9 mouse cellular contexts compared by ENCODE assay signal in genomic region chr2:52558411-52558810, GRCm38 (mm10).
A peak's percentile ranks its signal among the peaks of the same experiment; 100 is the strongest.
DNase-seq lines count a peak whose midpoint lies in the region; ATAC-seq and TF ChIP-seq lines count a peak whose summit lies in the region.
"Had no signal": no experiment of that assay in that cellular context is flagged by ENCODE, and none has a peak within 500 bp of the region (broad histone marks: within the 10 kb centered on the region; RNA-seq: fewer than 3 reads in every experiment).

No protein-coding gene starts in this region.

- no peak overlapping the region for H3K9ac ChIP-seq in heart, postnatal 0 days (replicated peaks; ENCODE audit: low read depth, low read length)
- H3K9ac ChIP-seq: stomach, embryonic 15.5 days had no signal

- H3K4me2 ChIP-seq in heart, postnatal 0 days (ENCODE audit: low read depth, low read length) = peak overlapping the region; percentile 18; the same call in 1 of the 2 replicates
- H3K4me2 ChIP-seq: stomach, embryonic 15.5 days had no signal

- 37% methylated on average over 8 of the region's 8 CpGs for WGBS in heart, postnatal 0 days

- no peaks in the 10 kb centered on the region for H3K27me3 ChIP-seq in heart, postnatal 0 days (ENCODE audit: control insufficient read depth, insufficient read depth, low read length)
- H3K27me3 ChIP-seq: stomach, embryonic 15.5 days had no signal

- peaks cover 1% of the 10 kb centered on the region for H3K9me3 ChIP-seq in heart, postnatal 0 days (replicated peaks; ENCODE audit: control insufficient read depth, low read length)
- H3K9me3 ChIP-seq: stomach, embryonic 15.5 days had no signal

- no peak overlapping the region for H3K27ac ChIP-seq in heart, postnatal 0 days (ENCODE audit: low read depth)
- H3K27ac ChIP-seq: stomach, embryonic 15.5 days had no signal

- no peaks in the 10 kb centered on the region for H3K36me3 ChIP-seq in heart, postnatal 0 days (replicated peaks; ENCODE audit: control insufficient read depth, insufficient read depth, low read length)
- H3K36me3 ChIP-seq: stomach, embryonic 15.5 days had no signal

- H3K4me1 ChIP-seq in heart, postnatal 0 days (ENCODE audit: control insufficient read depth, insufficient read depth) = no peaks in the 10 kb centered on the region
- H3K4me1 ChIP-seq: stomach, embryonic 15.5 days had no signal

- no peak overlapping the region for H3K4me3 ChIP-seq in heart, postnatal 0 days (ENCODE audit: low read depth, low read length)
- H3K4me3 ChIP-seq: stomach, embryonic 15.5 days had no signal

- DNase-seq in embryo, embryonic 10 days (ENCODE audit: low spot score) = peak; percentile 47
- DNase-seq in embryo, embryonic 9.5 days (ENCODE audit: extremely low spot score) = no peak
- DNase-seq in cerebellum, adult 8-10 months = peak; percentile 78
- no peak for DNase-seq in heart, postnatal 0 days (ENCODE audit: low spot score)
- DNase-seq in left cerebral cortex, adult 9 months (ENCODE audit: low spot score in 2 of 2) = peak; percentile 62 to 79
- DNase-seq in right cerebral cortex, adult 18-20 months = peak; percentile 87
- no peak for DNase-seq in urinary bladder, postnatal 4 days (ENCODE audit: low spot score in 2 of 2)

- TF ChIP-seq EP300 in heart, postnatal 0 days (IDR thresholded peaks at IDR 0.05; ENCODE audit: low read depth) = no peak

- no peak for ATAC-seq in heart, postnatal 0 days (ENCODE audit: insufficient read depth, low read depth)
- ATAC-seq in erythroid progenitor cell, adult 5-6 weeks (replicated peaks; ENCODE audit: low FRiP score, poor library complexity, severe bottlenecking) = no peak

- TF ChIP-seq CTCF in heart, postnatal 0 days (IDR thresholded peaks at IDR 0.05; ENCODE audit: low read depth) = no peak

Comparison
In these comparisons a context has a peak if more than half of its experiments do, and no peak if none do; other contexts are left out.
1. DNase-seq: peak in embryo, embryonic 10 days (single experiment), cerebellum, adult 8-10 months (single experiment), left cerebral cortex, adult 9 months (2 of 2) and right cerebral cortex, adult 18-20 months (single experiment); none in embryo, embryonic 9.5 days (single experiment), heart, postnatal 0 days (single experiment) and urinary bladder, postnatal 4 days (0 of 2).